Mouse (Mus musculus): ENCODE results near the gene Antxr1.

DNA sequence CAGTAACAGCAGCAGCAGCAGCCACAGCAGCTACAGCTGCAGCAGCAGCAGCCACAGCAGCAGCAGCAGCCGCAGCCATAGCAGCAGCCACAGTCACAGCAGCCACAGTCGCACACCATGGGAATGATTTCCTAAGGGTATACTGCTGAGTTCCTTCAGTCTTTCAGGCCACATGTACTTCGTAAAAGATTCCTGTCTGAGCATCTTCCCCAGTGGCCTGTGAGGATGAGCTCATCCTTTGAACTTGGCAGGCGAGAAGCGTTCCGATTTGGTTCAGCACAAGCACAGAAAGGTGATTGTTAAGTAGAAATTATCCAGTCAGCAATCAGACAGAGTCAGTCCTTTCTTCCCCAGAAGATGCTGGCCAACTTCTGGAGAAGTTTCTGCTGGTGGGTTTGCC is 223.5 kb downstream of the Antxr1 start:
- TF ChIP-seq POLR2A (IDR thresholded peaks at IDR 0.05; ENCODE audit: borderline replicate concordance, extremely low read depth, low read depth, low read length) (no peak), CTCF (IDR thresholded peaks at IDR 0.05; ENCODE audit: insufficient read depth, low read length) (no peak)

Data from lung, adult 2 months (tissue).